Mouse (Mus musculus): Measurements from ENCODE around the gene Gm7792. TPM values are rescaled to one million over a fixed set of nuclear protein-coding genes. Genes with fewer than 3 reads are reported as not detected.
"Not testable (repeated sequence)": the region's sequence is repeated elsewhere in the genome, so short reads cannot be mapped to it uniquely, and the experiment has no call there.

The Gm7792 gene
- not detected in 2 replicates for polyA plus RNA-seq (2014; fragmentation: Nextera tagmentation; extraction: Ambion mirVana)

DNA sequence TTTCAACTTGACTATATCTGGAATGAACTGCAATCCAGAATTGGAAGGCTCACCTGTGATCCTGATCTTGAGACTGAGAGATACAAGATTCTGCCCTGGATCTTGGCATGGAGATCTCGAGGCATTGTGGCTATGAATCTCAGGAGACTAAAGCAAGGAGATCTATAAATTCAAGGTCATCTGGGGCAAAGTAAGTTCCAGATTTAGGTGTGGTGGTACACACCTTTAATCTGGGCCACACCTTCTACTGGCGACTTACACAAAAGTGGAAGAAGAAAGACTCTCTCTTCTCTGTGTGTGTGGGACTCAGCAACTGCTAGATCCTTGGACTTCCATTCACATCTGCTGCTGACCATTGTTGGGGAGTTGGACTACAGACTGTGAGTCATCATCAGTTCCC lies at the start of gene Gm7792:
Gene Gm7792, plus strand, starts transcription at position 301 of the 400 bp plus-strand sequence.
- H3K4me1 ChIP-seq (ENCODE audit: control insufficient read depth, insufficient read depth, low read length); DNase-seq (ENCODE audit: low spot score); H3K4me3 ChIP-seq (ENCODE audit: low read depth, low read length); H3K27me3 ChIP-seq (ENCODE audit: control insufficient read depth, insufficient read depth, low read length); H3K27ac ChIP-seq (replicated peaks; ENCODE audit: low read depth, low read length); H3K9me3 ChIP-seq (ENCODE audit: control insufficient read depth, low read length); H3K36me3 ChIP-seq (ENCODE audit: control insufficient read depth, insufficient read depth, low read length); H3K4me2 ChIP-seq (ENCODE audit: low read depth, severe bottlenecking); ATAC-seq (ENCODE audit: insufficient number of reproducible peaks, low FRiP score, low TSS enrichment, low read depth); H3K9ac ChIP-seq (ENCODE audit: low read length): not testable (repeated sequence)
- 71% methylated on average over 1 of the region's 2 CpGs for WGBS

Other genes with a start within 250 kb of the Gm7792 start
- not detected in 2 replicates for gene C87414, start 172.2 kb upstream of the Gm7792 start, polyA plus RNA-seq (2014; fragmentation: Nextera tagmentation; extraction: Ambion mirVana)
- gene Gm16429, start 85.3 kb downstream of the Gm7792 start, polyA plus RNA-seq (2014; fragmentation: Nextera tagmentation; extraction: Ambion mirVana), result not detected in 2 replicates
- gene BC061212, start 226.8 kb downstream of the Gm7792 start, polyA plus RNA-seq (2014; fragmentation: Nextera tagmentation; extraction: Ambion mirVana), result not detected in 2 replicates
- gene Gm6351, start 232.6 kb downstream of the Gm7792 start, polyA plus RNA-seq (2014; fragmentation: Nextera tagmentation; extraction: Ambion mirVana), result not detected in 2 replicates

Measured in limb, embryonic 11.5 days (tissue).